Mouse (Mus musculus): ENCODE measurements around the gene Mb21d2.
A peak's percentile ranks its signal among the peaks of the same experiment; 100 is the strongest.

The Mb21d2 gene

DNA sequence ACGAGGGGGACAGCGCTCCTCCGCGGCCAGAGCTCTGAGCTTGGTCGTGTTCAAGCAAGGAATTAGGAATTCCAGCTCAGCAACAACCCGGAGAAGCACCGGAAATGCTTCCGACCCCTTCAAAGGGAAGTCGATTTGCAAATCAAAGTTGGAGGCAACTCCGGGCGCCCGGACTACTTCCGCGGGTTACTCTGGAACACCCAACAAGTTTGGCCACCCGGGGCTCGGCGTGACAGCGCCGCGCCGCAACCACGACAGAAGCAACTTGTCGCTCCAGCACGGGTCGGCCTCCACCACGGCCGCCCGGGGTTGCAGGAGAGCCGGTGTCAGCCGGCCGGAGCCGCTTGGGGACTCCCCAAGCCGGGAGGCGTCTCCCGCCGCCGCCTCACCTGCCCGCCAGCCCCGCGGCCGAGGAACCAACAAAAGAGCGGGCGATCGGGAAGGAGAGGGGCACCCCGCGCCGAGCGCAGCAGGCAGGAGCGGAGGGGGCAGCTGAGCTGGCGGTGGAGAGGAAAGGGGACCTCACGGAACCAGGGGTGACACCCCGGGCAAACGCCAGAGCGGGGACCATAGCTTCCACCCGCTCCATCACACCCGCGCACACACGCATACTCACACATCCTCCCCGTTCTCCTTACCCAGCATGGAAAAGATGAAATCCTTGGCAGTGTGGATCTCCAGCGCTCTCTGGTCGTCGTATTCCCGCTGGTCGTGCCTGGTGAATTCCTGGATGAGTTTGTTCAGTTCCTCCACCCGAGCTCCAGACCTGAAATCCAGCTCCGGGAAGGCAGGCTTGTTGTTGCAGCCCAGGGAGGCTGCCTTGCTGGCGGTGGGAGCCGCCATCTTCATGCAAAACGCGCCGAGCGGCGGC, at the start of gene Mb21d2:
Gene Mb21d2 (minus strand): TSS at position 859 of the 871 bp plus-strand sequence.
- peak in 1 of 2 experiments; percentile 1 for DNase-seq

DNA sequence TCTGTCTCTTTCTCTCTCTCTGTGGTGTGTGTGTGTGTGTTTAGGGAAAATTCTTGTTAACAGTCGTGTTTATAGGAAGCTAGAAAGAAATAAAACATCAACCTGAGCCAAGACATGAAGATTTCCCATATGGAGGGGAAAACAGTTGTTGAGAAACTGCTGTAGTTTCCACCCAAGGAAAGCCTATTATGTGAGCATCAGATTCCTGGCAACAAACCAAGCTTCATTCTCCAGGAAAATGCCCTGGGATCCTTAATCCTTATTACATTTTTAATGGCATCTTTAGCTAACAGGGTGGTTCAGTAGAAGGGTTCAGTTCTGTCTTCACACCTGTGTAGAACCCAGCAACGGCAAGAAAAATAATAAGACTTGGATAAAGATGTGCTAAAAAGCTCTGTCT, 36.8 kb upstream of the Mb21d2 start:
- no peak for DNase-seq

DNA sequence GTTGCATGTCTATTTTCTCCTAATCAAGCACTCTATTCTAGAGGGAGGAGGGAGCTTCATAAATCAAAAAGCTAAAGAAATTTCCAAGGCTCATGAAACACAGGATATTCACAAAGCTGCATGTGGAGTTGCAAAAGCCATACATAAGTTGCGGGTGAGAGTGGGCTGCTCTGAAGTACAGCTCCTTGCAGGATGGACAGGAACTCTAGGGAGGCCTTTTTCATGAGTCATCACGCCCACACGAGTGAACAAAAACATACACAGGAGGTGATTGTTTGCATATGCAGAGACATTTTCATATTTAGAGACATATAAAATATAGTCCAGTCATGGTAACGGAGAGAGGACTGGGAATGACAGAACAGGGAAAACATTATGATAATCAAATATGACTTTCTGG, 34.6 kb upstream of the Mb21d2 start:
- DNase-seq = no peak

DNA sequence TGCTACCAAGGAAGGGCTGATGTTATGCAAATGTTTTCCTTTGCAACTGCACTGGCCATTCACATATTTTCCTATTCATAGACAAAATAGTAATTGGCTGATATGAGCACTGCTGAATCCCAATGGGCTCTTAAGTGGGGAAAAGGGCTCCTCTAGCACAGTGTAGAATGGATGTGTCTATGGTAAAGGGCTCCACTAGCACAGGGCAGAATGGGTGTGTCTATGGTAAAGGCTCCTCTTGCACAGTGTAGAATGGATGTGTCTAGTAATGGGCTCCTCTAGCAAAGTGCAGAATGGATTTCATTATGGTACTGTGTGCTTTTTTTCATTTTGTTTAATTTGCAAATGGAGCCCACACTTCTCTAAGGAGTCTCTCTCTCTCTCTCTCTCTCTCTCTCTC, 33.5 kb upstream of the Mb21d2 start:
- DNase-seq = no peak

DNA sequence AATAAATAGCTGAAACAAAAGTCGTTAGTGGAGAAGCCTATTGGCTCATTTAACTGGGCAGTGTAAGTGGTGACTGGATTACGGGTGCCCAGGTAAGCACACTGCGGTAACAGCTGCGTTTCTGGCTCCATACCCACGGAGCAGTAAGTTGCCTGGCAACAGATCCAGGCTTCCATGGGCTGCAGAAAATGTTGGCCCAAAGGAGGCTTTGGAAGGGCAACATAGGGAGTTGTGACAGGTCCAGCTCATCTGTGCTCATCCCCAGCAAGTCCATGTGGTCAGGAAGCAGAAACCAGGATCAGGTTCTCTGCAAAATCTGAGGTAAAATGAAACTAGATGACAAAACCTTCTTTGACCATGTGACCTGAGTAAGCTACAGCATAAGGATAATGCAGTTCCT, 20.3 kb upstream of the Mb21d2 start:
- DNase-seq = no peak

DNA sequence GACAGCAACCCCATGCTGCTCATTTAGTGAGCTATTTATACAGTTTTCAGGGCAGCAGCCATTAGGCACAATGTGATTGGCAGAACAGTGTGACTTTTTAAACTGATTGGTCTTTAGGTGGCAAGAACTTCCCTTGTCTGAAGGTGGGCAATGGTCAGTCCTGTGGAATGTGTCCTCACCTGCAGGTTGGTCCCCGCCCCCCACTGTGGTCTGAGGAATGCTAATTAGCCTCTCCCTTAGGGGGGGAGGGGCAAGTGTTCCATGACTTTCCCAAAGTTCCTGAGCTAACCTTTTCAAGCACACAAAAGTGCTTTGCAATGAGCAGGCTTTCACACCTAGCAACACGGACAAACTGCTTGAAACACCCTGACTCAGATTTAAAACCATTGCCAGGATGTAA, 13.8 kb upstream of the Mb21d2 start:
- DNase-seq = no peak

DNA sequence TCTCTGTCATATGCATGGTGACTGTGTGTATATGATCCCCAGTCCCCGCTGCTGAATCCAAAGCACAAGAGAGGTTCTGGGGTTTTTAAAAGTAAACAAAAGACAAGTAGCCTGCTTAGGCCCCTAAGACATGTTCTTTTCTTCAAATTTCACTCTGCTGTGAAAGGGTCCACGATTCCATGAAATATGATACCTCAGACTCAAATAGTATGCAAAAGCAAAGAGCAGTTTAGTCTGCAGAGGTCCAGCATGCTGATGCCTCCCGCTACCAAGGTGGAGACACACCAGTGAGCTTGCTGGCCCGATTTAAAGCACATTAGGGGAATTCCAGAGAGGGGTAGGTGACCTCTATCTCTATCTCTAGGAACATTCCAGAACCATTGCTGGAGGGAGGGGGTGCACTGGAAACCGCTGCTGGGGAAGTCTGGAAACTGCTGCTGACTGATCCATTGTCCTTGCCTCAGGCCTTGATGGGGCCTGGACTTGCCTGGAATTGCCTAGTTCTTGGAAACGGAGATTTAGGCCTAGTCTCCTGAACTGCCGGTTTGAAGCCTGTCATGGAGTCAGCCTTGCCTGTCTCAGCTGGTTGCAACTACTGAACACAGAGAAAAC, 6.8 kb upstream of the Mb21d2 start:
- no peak for DNase-seq

DNA sequence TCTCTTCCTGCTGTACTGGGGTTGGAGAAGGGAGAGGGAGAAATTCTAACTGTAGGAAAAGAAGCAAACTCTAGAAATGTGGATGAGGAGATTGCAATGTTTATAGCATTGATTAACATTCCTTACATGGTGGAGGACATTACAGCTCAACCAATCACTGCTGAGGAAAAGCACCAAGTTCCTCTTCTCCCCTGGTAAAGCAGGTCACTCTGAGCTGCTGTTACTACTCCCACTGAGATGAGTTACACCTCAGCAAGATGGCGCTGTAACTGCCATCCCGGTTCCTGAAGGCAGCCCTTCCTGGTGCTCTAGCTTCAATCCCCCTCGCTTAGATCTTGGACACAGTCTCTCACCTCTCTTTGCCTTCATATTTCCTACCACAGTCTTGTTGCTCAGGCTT, 6.2 kb upstream of the Mb21d2 start:
- DNase-seq = no peak

DNA sequence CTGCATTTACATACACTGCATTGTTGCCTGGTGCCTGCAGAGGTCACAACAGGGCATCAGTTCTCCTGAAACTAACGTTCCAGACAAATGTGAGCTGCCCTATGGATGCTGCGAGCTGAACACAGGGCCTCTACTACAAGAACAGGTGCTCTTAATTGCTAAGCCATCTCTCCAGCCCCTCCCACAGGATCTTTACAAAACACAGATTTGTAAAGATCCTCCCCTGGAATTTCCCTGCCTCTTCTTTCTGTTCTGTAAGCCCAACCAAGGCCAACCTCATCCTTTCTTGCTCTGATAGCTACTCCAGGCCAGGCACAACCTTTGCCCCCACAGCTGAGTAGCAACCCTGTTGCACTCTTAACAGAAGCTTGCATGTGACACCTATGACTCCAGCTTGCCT, 1.7 kb upstream of the Mb21d2 start:
- DNase-seq = no peak

DNA sequence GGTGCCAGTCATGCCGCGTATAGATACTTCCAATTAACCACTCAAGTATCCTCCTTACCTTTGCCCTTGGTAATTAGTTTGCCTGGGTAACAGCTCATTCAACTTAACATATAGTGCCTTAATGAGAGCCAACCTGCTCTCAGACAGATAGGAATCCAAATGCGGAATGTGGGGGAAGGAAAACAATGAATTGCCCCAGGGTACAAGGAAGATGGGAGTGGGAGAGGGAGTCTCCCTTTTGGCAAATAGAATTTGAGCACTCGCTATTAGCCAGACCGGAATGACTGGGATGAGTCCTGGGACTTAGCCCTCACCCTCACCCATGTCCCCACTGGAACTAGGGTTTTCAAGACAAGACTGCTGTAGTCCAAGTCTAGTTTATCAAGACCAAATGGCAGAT, 953 bp upstream of the Mb21d2 start:
- DNase-seq = no peak

DNA sequence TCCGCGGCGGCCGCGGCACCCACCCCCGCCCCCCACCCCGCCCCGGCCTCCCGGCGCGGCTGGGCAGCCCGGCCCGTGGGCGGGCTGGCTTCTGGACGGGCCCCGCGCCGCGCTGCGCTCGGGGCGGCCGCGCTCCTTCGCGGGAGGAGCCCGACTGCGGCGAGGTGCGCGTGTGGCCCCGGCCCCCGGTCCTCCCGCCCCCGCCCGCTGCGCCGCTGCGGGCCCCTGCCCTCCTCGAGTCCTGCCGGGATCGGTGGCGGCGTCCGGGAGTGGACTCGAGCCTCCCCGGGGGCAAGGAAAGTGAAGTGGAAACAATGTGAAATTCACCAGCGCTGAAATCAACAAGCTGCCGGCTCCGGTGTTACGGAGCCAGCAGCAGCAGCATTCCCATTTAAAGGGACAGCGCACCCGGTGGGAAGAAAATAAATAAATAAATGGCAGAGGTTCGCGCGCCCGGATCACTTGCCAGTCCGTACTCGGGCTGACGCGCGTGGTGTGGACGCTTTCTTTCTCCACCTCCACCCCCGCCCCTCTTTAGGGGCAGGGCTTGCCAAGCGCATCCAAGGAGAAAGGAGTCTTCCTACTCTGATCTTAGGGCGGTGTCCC, 316 bp upstream of the Mb21d2 start:
- no peak for DNase-seq

DNA sequence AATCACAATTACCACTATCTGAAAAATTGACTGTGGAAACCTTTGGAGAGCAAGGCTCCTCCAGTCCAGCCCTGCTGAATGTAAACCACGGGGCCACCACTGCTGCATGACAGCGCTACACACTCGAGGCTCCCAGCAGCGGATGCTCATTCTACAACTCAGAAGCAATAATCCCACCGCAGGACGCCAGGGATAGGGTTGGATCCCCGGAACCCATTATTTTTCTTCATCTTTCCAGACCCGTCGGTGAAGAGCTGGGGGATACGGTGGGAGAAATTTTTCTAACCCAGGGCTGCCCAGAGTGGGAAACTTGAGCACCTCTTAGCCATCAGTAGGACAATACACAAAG, 1.0 kb downstream of the Mb21d2 start:
- no peak for DNase-seq

DNA sequence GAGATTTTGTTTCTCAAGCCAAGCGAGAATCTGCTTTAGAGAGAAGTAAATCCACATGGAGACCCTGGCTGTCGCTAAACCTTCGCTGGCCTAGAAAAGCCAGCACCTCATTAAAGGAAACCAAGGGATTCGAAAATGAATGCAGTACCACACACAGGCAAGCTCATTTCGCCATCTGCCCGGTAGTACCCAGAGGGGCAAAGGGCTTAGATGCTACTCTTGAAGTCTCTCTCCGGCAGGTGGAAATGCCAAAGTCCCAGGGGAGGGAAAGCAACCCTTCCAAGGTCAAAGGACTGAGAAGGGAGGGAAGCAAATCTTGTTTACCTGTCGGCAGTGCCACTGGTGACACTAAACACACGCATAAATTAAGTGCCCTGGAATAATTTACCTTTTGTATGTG, 2.1 kb downstream of the Mb21d2 start:
- DNase-seq = no peak

DNA sequence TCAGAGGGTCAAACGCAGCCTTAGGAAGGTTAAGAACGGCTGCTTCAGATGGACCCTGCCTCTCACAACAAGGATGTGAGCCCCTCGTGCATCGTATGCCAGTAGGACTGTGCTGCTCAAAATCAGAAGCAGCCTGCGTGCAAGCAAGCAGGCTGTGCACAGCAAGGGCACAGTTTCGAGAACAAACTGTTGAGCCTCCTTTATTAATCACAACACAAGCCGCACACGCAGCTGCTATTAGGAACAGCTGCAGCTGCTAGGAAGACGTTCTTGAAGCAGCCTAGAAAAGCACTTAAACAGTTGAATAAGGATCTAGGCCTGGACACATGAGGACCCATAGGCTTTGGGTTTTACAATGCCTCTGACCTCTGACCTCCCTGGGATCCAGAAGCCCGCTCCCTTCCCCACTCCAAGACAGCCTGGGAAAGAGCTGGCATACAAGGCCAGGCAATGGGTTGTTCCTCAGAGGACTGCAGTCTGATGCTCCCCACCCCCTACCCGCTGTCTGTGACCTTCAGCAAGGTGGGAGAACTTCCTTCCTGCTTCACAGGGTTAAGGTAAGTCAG, 10.1 kb downstream of the Mb21d2 start:
- no peak for DNase-seq

DNA sequence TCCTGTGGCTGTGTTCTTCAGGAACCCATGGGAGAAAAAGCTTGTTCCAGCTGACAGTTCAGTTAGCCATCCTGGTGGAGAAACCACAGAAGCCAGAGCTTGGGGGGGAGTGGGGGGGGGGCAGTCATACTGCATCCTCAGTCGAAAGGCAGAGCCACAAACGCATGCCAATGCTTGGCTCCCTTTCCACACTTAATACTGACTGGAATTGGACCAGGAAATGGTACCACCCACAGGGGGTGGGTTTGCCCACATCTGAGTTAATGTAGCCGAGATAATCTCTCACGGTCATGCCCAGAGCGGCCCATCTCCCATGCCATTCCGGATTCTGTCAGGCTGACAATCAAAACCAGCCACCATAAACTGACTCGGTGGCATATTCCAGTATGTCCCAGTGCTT, 14.1 kb downstream of the Mb21d2 start:
- DNase-seq = no peak

DNA sequence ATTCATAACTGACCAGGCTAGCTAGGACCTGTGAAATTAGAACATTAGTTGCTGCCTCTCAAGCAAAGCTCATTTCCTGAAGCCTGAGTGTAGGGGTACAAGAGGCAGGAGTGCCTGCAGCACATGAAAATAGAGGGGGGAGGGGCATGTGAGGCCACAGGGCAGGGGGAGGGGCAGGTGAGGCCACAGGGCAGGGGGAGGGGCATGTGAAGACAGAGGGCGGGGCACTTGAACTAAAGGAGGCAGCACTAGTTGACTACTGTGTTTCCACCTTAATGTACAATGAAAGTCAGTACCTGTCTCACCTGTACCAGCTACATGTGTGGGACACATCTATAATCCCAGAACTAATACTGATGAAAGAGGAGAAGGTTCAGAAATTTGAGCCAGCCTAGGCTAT, 14.8 kb downstream of the Mb21d2 start:
- DNase-seq = no peak

DNA sequence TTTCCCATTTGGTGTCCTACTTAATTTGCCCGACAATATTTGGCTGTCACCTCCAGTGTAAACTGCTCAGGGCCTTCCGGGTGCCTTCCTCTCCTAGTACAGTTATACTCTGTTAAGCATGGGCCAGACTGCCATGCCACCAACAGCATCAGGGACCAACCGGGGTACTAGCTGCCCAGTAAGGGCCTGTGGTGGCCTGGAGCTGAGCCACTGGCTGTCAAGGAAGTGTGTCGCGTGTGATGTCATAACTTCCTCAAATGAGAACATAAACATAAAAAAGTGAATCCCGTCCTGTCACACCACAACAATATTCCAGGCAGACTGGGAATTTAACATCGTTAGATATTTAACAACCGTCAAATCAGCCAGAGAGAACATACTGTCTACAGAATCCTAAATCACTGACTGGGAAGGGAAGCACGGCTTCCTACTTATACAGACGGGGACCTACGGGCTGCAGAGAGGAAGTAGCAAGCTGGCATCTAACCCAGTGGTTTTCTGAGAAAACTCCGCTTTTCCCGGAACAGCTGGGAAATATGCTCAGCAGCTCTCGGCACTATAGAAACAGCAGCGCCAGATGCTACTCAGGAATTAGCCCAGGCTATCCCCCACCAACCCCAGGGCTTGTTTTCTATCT, 17.9 kb downstream of the Mb21d2 start:
- no peak for DNase-seq

DNA sequence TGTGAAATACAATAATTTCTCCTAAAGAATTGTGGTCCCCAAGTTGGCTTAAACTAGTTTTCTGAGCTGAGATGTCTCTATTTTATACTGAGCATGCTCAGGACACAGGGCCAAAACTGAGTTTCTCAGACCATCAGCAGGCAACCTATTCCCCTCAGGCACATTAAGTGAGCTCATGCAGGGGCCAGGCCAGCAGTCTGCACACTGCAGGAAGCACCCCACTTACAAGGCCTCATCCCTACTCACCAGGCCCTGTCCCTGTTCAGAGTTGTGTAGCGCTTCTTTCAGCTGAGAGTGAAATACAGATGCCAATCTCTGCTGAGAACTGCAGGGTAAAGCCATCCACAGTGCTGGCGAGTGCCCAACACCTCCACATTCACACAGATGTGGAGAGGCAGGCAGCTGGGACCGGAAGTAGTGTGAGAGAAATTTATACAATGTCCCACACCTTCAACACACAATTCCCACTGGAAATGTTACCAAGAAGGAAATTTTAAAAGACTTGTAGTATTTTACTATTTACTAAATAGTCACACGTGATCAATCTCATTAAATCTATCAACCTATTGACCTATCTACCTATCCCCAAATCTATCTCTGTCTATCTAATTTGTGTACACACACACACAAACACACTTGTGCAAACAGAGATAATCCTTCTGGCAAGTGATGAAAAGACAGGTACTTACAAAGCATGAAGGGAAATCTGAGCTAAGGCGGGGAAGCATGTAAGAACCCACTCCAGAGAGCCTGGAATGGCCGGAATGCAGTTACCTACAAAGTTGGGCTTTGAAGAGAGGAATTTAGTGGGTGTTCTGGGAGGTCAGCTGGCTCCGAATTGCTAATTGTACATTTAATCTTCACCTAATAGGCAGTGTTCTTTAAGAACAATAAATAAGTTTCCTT, 22.9 kb downstream of the Mb21d2 start:
- no peak for DNase-seq

DNA sequence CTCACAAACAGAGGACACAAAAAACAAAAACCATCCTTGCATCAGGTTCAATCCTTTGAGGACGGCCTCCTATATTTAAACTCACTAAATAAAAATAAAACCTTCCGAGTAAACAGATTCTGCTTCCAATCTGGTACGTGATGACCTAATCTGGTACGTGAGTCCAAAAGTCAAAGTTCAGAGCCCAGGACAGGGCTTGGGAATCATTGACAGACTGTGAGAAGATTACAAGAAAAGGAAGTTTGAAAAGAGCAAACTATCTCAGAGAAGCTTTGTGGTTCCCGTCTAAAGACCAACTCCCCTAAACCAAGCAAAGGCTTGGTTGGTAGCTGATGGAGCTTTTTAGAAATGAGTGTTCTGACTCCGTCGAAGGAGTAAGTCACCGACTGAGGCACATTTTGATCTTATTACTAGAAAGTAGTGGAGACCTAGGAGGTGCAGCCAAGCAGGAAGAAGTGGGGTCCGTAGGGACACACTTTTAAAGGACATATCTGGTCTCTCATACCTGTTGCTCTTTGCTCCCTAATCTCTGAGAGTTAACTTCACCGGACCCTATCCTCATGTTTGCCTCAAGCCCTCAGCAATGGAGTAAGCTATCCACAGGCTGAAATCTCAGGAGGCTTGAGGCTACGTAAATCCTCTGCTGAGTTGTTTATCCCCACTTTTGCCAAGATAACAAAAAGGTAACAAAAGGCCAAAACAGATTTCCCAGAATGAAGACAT, 23.7 kb downstream of the Mb21d2 start:
- DNase-seq = no peak

DNA sequence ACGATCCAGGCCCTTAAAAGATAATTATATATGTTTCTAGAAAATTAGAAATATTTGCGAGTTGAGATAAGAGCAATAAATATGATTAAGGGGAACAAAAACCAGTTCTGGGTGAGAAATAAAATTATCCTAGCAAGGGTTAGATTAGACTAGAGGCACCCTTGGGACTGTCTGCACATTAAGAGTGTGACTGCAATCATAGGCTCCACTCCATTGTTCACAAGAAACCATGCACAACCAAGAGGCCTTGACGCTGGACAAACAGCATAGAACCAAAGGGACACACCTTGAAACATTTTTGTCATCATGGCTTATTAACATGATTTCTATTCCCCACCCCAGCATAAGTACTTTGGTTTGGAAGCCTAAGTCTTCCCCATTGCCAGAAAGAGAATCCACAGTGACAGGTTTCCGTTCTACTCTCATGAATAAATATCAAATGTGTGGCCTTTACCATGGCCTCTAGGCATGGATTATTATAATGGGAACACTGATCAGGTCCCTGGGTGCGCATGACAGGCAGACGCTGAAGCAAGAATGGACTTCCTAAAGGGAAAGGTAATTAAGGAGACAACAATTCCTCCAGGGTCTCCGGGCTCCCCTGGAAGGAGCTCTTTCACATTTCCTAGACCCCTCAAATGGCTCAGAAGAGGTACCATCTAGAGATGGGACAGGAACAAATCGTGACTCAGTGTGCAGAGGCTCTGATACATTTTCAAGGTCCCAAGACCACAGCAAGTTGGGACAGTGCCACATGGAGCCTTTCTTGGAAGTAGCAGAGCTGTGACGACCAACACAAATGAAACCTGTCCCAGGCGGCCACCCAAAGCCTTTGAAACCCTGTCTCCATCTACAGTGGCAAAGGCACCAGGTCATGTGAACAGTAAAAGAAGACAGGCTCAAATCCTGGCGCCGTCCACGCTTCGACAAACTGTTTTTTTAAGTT, 26.6 kb downstream of the Mb21d2 start:
- DNase-seq = no peak

DNA sequence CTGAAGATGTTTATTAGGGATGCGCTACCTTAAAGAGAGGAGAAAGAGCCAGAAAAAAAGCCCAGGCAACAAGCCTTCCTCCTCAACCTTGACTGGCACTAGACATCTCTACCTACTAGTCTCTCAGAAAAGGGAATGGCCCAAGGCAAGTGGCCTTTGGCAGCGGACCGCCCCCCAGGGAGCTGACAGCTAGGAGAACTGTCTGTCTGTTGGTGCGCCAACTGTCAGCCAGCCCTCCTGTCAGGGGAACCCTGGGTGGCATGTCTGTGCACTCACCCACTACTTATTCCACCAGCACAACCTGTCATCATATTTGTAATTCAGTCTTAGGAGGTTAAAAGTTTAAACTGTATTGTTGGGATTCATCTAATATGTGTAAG, 30.3 kb downstream of the Mb21d2 start:
- DNase-seq = no peak
